In the genomic region with DNA sequence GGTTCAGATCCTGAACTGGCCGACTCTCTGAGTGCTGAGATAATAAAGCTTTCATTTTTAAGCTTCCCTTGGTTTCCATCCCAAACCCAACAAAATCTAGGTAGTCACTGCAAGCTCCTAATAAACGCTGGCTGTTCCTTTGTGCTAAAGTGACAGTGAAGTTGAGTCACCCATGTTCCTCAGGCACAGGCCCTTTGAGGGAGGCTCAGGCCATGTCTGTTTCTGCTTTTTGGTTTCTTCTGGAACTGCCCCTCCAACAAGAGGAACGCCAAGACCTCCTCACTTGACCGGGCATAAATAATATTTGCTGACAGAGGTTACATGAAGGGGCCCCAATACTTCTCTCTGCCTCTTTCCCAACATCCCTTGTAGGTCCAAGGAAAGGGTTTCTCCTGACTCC, we compare ENCODE assay signal across 19 mouse cellular contexts. TPM values are rescaled to one million over a fixed set of nuclear protein-coding genes. Genes with fewer than 3 reads are reported as not detected.
"Had no signal": no experiment of that assay in that cellular context is flagged by ENCODE, and none has a peak within 500 bp of the region (broad histone marks: within the 10 kb centered on the region; RNA-seq: fewer than 3 reads in every experiment).

No protein-coding gene starts in this region.

- H3K9ac ChIP-seq: limb, embryonic 12.5 days; lung, embryonic 15.5 days; neural tube, embryonic 12.5 days had no signal

- H3K4me1 ChIP-seq: limb, embryonic 12.5 days; lung, embryonic 15.5 days; midbrain, embryonic 10.5 days; neural tube, embryonic 12.5 days had no signal

- H3K4me2 ChIP-seq: limb, embryonic 12.5 days; liver, embryonic 11.5 days; lung, embryonic 15.5 days; neural tube, embryonic 12.5 days had no signal

- H3K27ac ChIP-seq: kidney, postnatal 0 days; layer of hippocampus, adult 2 months; left cerebral cortex, adult 2 months; limb, embryonic 12.5 days; lung, embryonic 15.5 days; midbrain, embryonic 10.5 days; neural tube, embryonic 12.5 days had no signal

- H3K4me3 ChIP-seq: layer of hippocampus, adult 2 months; left cerebral cortex, adult 2 months; limb, embryonic 12.5 days; lung, embryonic 15.5 days; midbrain, embryonic 10.5 days; neural tube, embryonic 12.5 days had no signal

- H3K27me3 ChIP-seq: limb, embryonic 12.5 days; lung, embryonic 15.5 days; neural tube, embryonic 12.5 days had no signal

- H3K9me3 ChIP-seq: limb, embryonic 12.5 days; lung, embryonic 15.5 days; midbrain, embryonic 10.5 days; neural tube, embryonic 12.5 days had no signal

- DNase-seq: kidney, adult 8-10 months; kidney, postnatal 36 days; lung, postnatal 14 days; midbrain, embryonic 14.5 days; right cerebral cortex, postnatal 4 days; thymus, adult 18-20 months; thymus, postnatal 14 days had no signal

- ATAC-seq: hindbrain, embryonic 16.5 days; inflammation-experienced regulatory T-cells, adult 6 months had no signal

RNA-seq across cellular contexts. Expression of a gene that starts 22.0 kb away (rescaled TPM):
- total RNA-seq: layer of hippocampus, adult 2 months; left cerebral cortex, adult 2 months; left cerebral cortex, postnatal 36 days had no signal
- polyA plus RNA-seq: inflammation-experienced regulatory T-cells, adult 6 months had no signal

RNA-seq across cellular contexts. Expression of a gene that starts 22.5 kb away (rescaled TPM):
- total RNA-seq: neutrophil, adult 5-6 weeks had no signal
- polyA plus RNA-seq: inflammation-experienced regulatory T-cells, adult 6 months; limb, embryonic 12.5 days had no signal
